Mouse (Mus musculus) megakaryocyte-erythroid progenitor cell, adult 5 weeks (primary cell): ENCODE data around the gene Tubd1. TPM values are rescaled to one million over a fixed set of nuclear protein-coding genes. Genes with fewer than 3 reads are reported as not detected.

Experiments
- polyA plus RNA-seq: library from polyadenylated mRNA; stranded (reverse); fragments of >175 nt; gene quantifications from 2 replicates; pipeline ENCODE4 v1.2.3, GENCODE M21; 2012

Gene Tubd1
- 0.23 and 0.27 TPM in 2 replicates for polyA plus RNA-seq

GRCm38 (mm10) chr11:86544639-86545299, at the start of gene Tubd1, which contains the start of gene Rps6kb1:
Gene Tubd1 (plus strand): TSS chr11:86544991.
Gene Rps6kb1 (minus strand): TSS chr11:86544805.

Other genes starting within 250 kb of the Tubd1 start
- 1.7 and 2.4 TPM in 2 replicates for gene Med13, start 187.4 kb upstream of the Tubd1 start, polyA plus RNA-seq
- gene Rnft1, start 60.3 kb upstream of the Tubd1 start, polyA plus RNA-seq = 6.7 and 9.3 TPM in 2 replicates
- gene Rps6kb1, start 186 bp upstream of the Tubd1 start, polyA plus RNA-seq = 21.2 and 34.8 TPM in 2 replicates
- 17.5 and 19.3 TPM in 2 replicates for gene Vmp1, start 138.8 kb downstream of the Tubd1 start, polyA plus RNA-seq
- 0.62 and 1.2 TPM in 2 replicates for gene Ptrh2, start 139.0 kb downstream of the Tubd1 start, polyA plus RNA-seq
- gene Cltc, start 212.6 kb downstream of the Tubd1 start, polyA plus RNA-seq = 33.0 and 33.2 TPM in 2 replicates